Mouse (Mus musculus): ENCODE data around the gene C2cd6. TPM values are rescaled to one million over a fixed set of nuclear protein-coding genes. Genes with fewer than 3 reads are reported as not detected.

Gene C2cd6
- not detected in 2 replicates for polyA plus RNA-seq (2011; ENCODE audit: insufficient read depth, insufficient read length, low replicate concordance, missing spikeins)

GRCm38 (mm10) chr1:59094705-59095104 lies at the start of gene C2cd6:
TSS of gene C2cd6 (minus strand) at chr1:59094900.
- Histone ChIP-seq H3K4me1 (ENCODE audit: control insufficient read depth, insufficient read depth, low read length) (no peaks in the 10 kb centered on the region), H3K27ac (ENCODE audit: control insufficient read depth, insufficient read depth, low read depth, low read length, poor library complexity) (no peak within 1 kb of the TSS; the same call in 1 of the 2 replicates), H3K4me3 (replicated peaks; ENCODE audit: control insufficient read depth, low read depth, low read length) (no peak within 1 kb of the TSS)
- 89% methylated on average over 19 of the region's 19 CpGs for WGBS
- TF ChIP-seq POLR2A (IDR thresholded peaks at IDR 0.05; ENCODE audit: borderline replicate concordance, control insufficient read depth, low read depth, low read length): no peak

GRCm38 (mm10) chr1:59142809-59143208 lies 48.1 kb upstream of the C2cd6 start:
- Histone ChIP-seq H3K4me3 (replicated peaks; ENCODE audit: control insufficient read depth, low read depth, low read length) (no peak overlapping the region), H3K4me1 (ENCODE audit: control insufficient read depth, insufficient read depth, low read length) (no peaks in the 10 kb centered on the region), H3K27ac (ENCODE audit: control insufficient read depth, insufficient read depth, low read depth, low read length, poor library complexity) (no peak overlapping the region)
- TF ChIP-seq POLR2A (IDR thresholded peaks at IDR 0.05; ENCODE audit: borderline replicate concordance, control insufficient read depth, low read depth, low read length): no peak
- TF ChIP-seq CTCF (IDR thresholded peaks at IDR 0.05; ENCODE audit: control insufficient read depth, insufficient read depth, low read length): peak; percentile 64

DNA sequence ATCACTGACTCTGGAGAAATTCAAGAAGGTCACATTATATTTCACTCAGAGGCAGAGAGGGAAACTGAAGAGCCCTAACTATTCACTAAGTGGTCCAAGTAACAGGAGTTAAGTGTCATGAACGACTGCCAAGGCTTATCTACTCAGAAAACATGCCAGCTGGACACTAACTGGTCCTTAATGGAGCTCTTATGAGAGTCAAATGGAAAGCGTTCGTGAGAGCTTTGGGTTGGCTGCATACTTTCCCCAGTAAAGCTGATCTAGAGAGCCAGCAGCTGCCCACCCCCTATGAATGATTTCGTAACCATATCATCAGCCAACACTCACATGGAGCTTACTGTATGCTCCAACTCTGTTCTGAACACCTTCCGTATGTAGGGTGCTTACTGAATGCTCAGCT lies 39.7 kb upstream of the C2cd6 start:
- H3K27ac ChIP-seq (ENCODE audit: control insufficient read depth, insufficient read depth, low read depth, low read length, poor library complexity): no peak overlapping the region
- TF ChIP-seq POLR2A (IDR thresholded peaks at IDR 0.05; ENCODE audit: borderline replicate concordance, control insufficient read depth, low read depth, low read length): no peak
- TF ChIP-seq CTCF (IDR thresholded peaks at IDR 0.05; ENCODE audit: control insufficient read depth, insufficient read depth, low read length): no peak
- 67% methylated on average over 5 of the region's 5 CpGs for WGBS
- H3K4me1 ChIP-seq (ENCODE audit: control insufficient read depth, insufficient read depth, low read length): no peaks in the 10 kb centered on the region
- no peak overlapping the region for H3K4me3 ChIP-seq (replicated peaks; ENCODE audit: control insufficient read depth, low read depth, low read length)

- Histone ChIP-seq H3K4me3 (replicated peaks; ENCODE audit: control insufficient read depth, low read depth, low read length) (no peak overlapping the region), H3K27ac (ENCODE audit: control insufficient read depth, insufficient read depth, low read depth, low read length, poor library complexity) (no peak overlapping the region), H3K4me1 (ENCODE audit: control insufficient read depth, insufficient read depth, low read length) (no peaks in the 10 kb centered on the region)
- TF ChIP-seq POLR2A (IDR thresholded peaks at IDR 0.05; ENCODE audit: borderline replicate concordance, control insufficient read depth, low read depth, low read length) (no peak), CTCF (IDR thresholded peaks at IDR 0.05; ENCODE audit: control insufficient read depth, insufficient read depth, low read length) (no peak)
- 77% methylated on average over 7 of the region's 7 CpGs for WGBS
These were observed 34.2 kb upstream of the C2cd6 start for GRCm38 (mm10) chr1:59128879-59129278.

- Histone ChIP-seq H3K27ac (ENCODE audit: control insufficient read depth, insufficient read depth, low read depth, low read length, poor library complexity) (no peak overlapping the region), H3K4me1 (ENCODE audit: control insufficient read depth, insufficient read depth, low read length) (no peaks in the 10 kb centered on the region), H3K4me3 (replicated peaks; ENCODE audit: control insufficient read depth, low read depth, low read length) (no peak overlapping the region)
- TF ChIP-seq POLR2A (IDR thresholded peaks at IDR 0.05; ENCODE audit: borderline replicate concordance, control insufficient read depth, low read depth, low read length) (no peak), CTCF (IDR thresholded peaks at IDR 0.05; ENCODE audit: control insufficient read depth, insufficient read depth, low read length) (no peak)
- WGBS: 79% methylated on average over 5 of the region's 5 CpGs
These were observed 30.9 kb upstream of the C2cd6 start for GRCm38 (mm10) chr1:59125558-59125957.

DNA sequence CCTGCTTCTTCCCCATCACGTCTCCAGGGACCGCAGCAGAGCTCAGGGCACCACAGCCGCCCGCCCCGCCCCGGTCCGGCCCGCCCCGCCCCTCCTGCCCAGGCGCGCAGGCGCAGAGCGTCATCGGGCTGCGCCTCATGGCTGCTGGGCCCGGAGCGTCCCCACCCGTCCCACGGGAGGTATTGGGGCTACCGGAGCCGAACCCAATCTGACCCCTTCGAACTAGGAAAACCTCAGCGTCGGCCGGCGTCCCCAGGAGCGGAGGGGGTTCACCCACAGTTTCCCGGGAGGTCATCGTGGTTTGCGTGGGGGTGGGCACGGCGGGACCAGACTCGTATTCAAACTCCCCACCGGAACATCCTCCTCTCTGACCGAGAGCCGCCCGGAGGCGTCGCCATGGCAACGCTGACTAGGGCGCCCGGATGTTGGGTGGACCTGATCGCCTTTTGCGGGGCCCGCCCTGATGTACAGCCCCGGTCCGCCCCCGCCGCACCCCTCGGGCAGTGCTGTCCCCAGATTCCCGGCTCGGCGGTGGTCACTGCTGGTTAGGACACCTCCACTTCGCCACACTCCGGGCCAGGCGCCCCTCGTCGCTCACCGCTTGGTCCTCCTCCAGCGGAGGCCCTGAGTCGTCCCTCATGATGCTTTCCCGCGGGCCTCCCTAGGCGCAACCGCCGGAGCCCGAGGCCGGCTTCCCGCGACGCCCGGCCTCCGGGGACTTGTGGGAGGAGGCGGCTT lies 25.2 kb upstream of the C2cd6 start, which contains the start of gene Tmem237:
Tmem237 (minus strand) TSS at position 689 of the 738 bp plus-strand sequence.
- under 1% methylated on average over 74 of the region's 74 CpGs for WGBS
- peak; percentile 45; the same call in 1 of the 2 replicates for TF ChIP-seq POLR2A (IDR thresholded peaks at IDR 0.05; ENCODE audit: borderline replicate concordance, control insufficient read depth, low read depth, low read length)
- no peak for TF ChIP-seq CTCF (IDR thresholded peaks at IDR 0.05; ENCODE audit: control insufficient read depth, insufficient read depth, low read length)
- Histone ChIP-seq H3K4me3 (replicated peaks; ENCODE audit: control insufficient read depth, low read depth, low read length) (peak within 1 kb of the TSS; percentile 91), H3K4me1 (ENCODE audit: control insufficient read depth, insufficient read depth, low read length) (no peaks in the 10 kb centered on the region), H3K27ac (ENCODE audit: control insufficient read depth, insufficient read depth, low read depth, low read length, poor library complexity) (peak within 1 kb of the TSS; percentile 34; the same call in 1 of the 2 replicates)

GRCm38 (mm10) chr1:59110524-59110923 lies 15.8 kb upstream of the C2cd6 start:
- 84% methylated on average over 8 of the region's 8 CpGs for WGBS
- TF ChIP-seq CTCF (IDR thresholded peaks at IDR 0.05; ENCODE audit: control insufficient read depth, insufficient read depth, low read length) (no peak), POLR2A (IDR thresholded peaks at IDR 0.05; ENCODE audit: borderline replicate concordance, control insufficient read depth, low read depth, low read length) (no peak)
- no peak overlapping the region for H3K4me3 ChIP-seq (replicated peaks; ENCODE audit: control insufficient read depth, low read depth, low read length)
- H3K4me1 ChIP-seq (ENCODE audit: control insufficient read depth, insufficient read depth, low read length): no peaks in the 10 kb centered on the region
- H3K27ac ChIP-seq (ENCODE audit: control insufficient read depth, insufficient read depth, low read depth, low read length, poor library complexity): no peak overlapping the region

DNA sequence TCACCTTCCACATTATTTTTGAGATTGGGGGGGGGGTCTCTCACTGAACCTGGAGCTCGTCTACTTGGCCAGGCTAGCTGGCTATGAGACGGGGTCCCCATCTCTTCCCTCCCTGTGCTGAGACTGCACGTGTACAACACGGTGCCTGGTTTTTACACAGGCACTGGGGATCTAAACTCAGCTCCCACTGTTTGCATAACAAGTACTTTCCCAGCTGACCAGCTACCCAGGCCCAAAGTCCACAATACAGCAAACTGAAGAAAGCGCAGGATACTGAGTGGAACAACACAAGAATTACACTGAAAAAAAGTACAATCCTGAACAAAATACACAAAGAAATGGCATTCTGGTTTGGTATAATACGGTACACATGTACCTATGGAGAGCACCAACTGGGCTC lies 7.4 kb upstream of the C2cd6 start:
- no peak for TF ChIP-seq POLR2A (IDR thresholded peaks at IDR 0.05; ENCODE audit: borderline replicate concordance, control insufficient read depth, low read depth, low read length)
- WGBS: 83% methylated on average over 6 of the region's 6 CpGs
- no peak overlapping the region for H3K4me3 ChIP-seq (replicated peaks; ENCODE audit: control insufficient read depth, low read depth, low read length)
- H3K4me1 ChIP-seq (ENCODE audit: control insufficient read depth, insufficient read depth, low read length): no peaks in the 10 kb centered on the region
- H3K27ac ChIP-seq (ENCODE audit: control insufficient read depth, insufficient read depth, low read depth, low read length, poor library complexity): no peak overlapping the region
